In the genomic region with DNA sequence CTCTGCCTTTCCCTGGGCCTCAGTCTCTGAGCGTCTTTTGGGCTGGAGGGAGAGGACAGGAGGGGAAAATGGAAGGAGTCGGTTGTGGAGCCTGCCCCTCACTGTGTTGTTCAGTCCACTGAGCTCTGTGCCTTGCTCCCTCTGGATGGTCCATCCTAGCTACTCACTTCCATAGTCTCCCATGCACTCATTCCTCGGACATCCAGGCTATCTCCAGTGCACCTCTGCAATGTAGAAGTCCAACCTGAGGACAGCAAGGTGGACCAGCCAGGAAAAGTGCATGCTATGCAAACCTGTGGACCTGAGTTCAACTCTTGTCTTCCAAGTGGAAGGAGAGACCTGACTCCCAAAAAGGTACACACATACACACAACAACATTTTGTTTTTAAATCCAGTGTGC, we compare ENCODE assay signal across 29 mouse cellular contexts. TPM values are rescaled to one million over a fixed set of nuclear protein-coding genes. Genes with fewer than 3 reads are reported as not detected.
DNase-seq lines count a peak whose midpoint lies in the region; ATAC-seq and TF ChIP-seq lines count a peak whose summit lies in the region.
"Had no signal": no experiment of that assay in that cellular context is flagged by ENCODE, and none has a peak within 500 bp of the region (broad histone marks: within the 10 kb centered on the region; RNA-seq: fewer than 3 reads in every experiment).

No protein-coding gene starts in this region.

- ATAC-seq in intestine, embryonic 14.5 days (replicated peaks; ENCODE audit: low FRiP score, low TSS enrichment, low read depth), result no peak
- ATAC-seq in intestine, embryonic 15.5 days, result no peak
- no peak for ATAC-seq in midbrain, embryonic 16.5 days
- ATAC-seq in stomach, embryonic 15.5 days (ENCODE audit: insufficient read depth, low FRiP score, low read depth), result no peak
- no peak for ATAC-seq in stomach, postnatal 0 days (ENCODE audit: low FRiP score, low TSS enrichment)
- ATAC-seq: CD4-positive, CD25-positive, alpha-beta regulatory T cell, adult 4 months; forebrain, embryonic 14.5 days had no signal

- no peaks in the 10 kb centered on the region for H3K27me3 ChIP-seq in intestine, embryonic 14.5 days (replicated peaks; ENCODE audit: control insufficient read depth, insufficient read depth, low read length)
- no peaks in the 10 kb centered on the region for H3K27me3 ChIP-seq in intestine, embryonic 15.5 days (replicated peaks)
- H3K27me3 ChIP-seq in midbrain, embryonic 10.5 days (ENCODE audit: low read depth, poor library complexity, severe bottlenecking), result no peaks in the 10 kb centered on the region
- no peaks in the 10 kb centered on the region for H3K27me3 ChIP-seq in midbrain, embryonic 16.5 days (ENCODE audit: control insufficient read depth, insufficient read depth, low read depth, low read length)
- no peaks in the 10 kb centered on the region for H3K27me3 ChIP-seq in stomach, embryonic 15.5 days (replicated peaks)
- no peaks in the 10 kb centered on the region for H3K27me3 ChIP-seq in stomach, postnatal 0 days (ENCODE audit: control insufficient read depth, insufficient read depth, low read length)
- H3K27me3 ChIP-seq: embryonic facial prominence, embryonic 13.5 days; embryonic facial prominence, embryonic 15.5 days; forebrain, embryonic 12.5 days had no signal

- no peak for TF ChIP-seq EP300 in stomach, postnatal 0 days (optimal IDR thresholded peaks at IDR 0.05)

- 70% methylated on average over 3 of the region's 3 CpGs for WGBS in intestine, embryonic 14.5 days
- 72% methylated on average over 3 of the region's 3 CpGs for WGBS in intestine, embryonic 15.5 days
- WGBS in midbrain, embryonic 10.5 days, result 83% methylated on average over 3 of the region's 3 CpGs
- WGBS in midbrain, embryonic 16.5 days, result 79% methylated on average over 3 of the region's 3 CpGs
- WGBS in stomach, embryonic 15.5 days, result 45% methylated on average over 3 of the region's 3 CpGs
- 63% methylated on average over 3 of the region's 3 CpGs for WGBS in stomach, postnatal 0 days

- H3K36me3 ChIP-seq in intestine, embryonic 14.5 days (ENCODE audit: control insufficient read depth, insufficient read depth, low read length), result no peaks in the 10 kb centered on the region; the same call in 1 of the 2 replicates
- no peaks in the 10 kb centered on the region for H3K36me3 ChIP-seq in intestine, embryonic 15.5 days
- H3K36me3 ChIP-seq in midbrain, embryonic 10.5 days, result no peaks in the 10 kb centered on the region
- no peaks in the 10 kb centered on the region for H3K36me3 ChIP-seq in midbrain, embryonic 16.5 days (ENCODE audit: control insufficient read depth, insufficient read depth, low read length)
- no peaks in the 10 kb centered on the region for H3K36me3 ChIP-seq in stomach, embryonic 15.5 days
- no peaks in the 10 kb centered on the region for H3K36me3 ChIP-seq in stomach, postnatal 0 days (ENCODE audit: control insufficient read depth, insufficient read depth, low read length)
- H3K36me3 ChIP-seq: embryonic facial prominence, embryonic 15.5 days; forebrain, embryonic 10.5 days had no signal

- no peaks in the 10 kb centered on the region for H3K9me3 ChIP-seq in intestine, embryonic 14.5 days (ENCODE audit: control insufficient read depth, low read length)
- no peaks in the 10 kb centered on the region for H3K9me3 ChIP-seq in intestine, embryonic 15.5 days
- H3K9me3 ChIP-seq in midbrain, embryonic 10.5 days (replicated peaks), result no peaks in the 10 kb centered on the region
- H3K9me3 ChIP-seq in midbrain, embryonic 16.5 days (replicated peaks; ENCODE audit: control insufficient read depth, low read length, poor library complexity, severe bottlenecking), result no peaks in the 10 kb centered on the region
- no peaks in the 10 kb centered on the region for H3K9me3 ChIP-seq in stomach, embryonic 15.5 days
- no peaks in the 10 kb centered on the region for H3K9me3 ChIP-seq in stomach, postnatal 0 days (ENCODE audit: control insufficient read depth, low read length)
- H3K9me3 ChIP-seq: embryonic facial prominence, embryonic 13.5 days; embryonic facial prominence, embryonic 15.5 days; forebrain, embryonic 10.5 days; forebrain, embryonic 12.5 days; G1E had no signal

- TF ChIP-seq CTCF in stomach, postnatal 0 days (IDR thresholded peaks at IDR 0.05; ENCODE audit: low read depth), result no peak

- no peak overlapping the region for H3K4me2 ChIP-seq in intestine, embryonic 14.5 days (ENCODE audit: low read length)
- H3K4me2 ChIP-seq in intestine, embryonic 15.5 days (replicated peaks), result no peak overlapping the region
- no peak overlapping the region for H3K4me2 ChIP-seq in midbrain, embryonic 16.5 days (ENCODE audit: low read length)
- no peak overlapping the region for H3K4me2 ChIP-seq in stomach, embryonic 15.5 days
- H3K4me2 ChIP-seq in stomach, postnatal 0 days (replicated peaks; ENCODE audit: low read depth), result no peak overlapping the region
- H3K4me2 ChIP-seq: embryonic facial prominence, embryonic 13.5 days; embryonic facial prominence, embryonic 15.5 days; forebrain, embryonic 12.5 days had no signal

- no peak overlapping the region for H3K9ac ChIP-seq in intestine, embryonic 14.5 days (ENCODE audit: low read length)
- no peak overlapping the region for H3K9ac ChIP-seq in intestine, embryonic 15.5 days
- no peak overlapping the region for H3K9ac ChIP-seq in midbrain, embryonic 16.5 days (ENCODE audit: low read depth, low read length)
- no peak overlapping the region for H3K9ac ChIP-seq in stomach, embryonic 15.5 days
- H3K9ac ChIP-seq in stomach, postnatal 0 days (ENCODE audit: low read length), result no peak overlapping the region
- H3K9ac ChIP-seq: embryonic facial prominence, embryonic 13.5 days; embryonic facial prominence, embryonic 15.5 days; forebrain, embryonic 12.5 days had no signal

- H3K4me3 ChIP-seq in intestine, embryonic 14.5 days (ENCODE audit: low read depth, low read length), result no peak overlapping the region
- H3K4me3 ChIP-seq in intestine, embryonic 15.5 days (replicated peaks), result no peak overlapping the region
- no peak overlapping the region for H3K4me3 ChIP-seq in midbrain, embryonic 10.5 days
- H3K4me3 ChIP-seq in midbrain, embryonic 16.5 days (ENCODE audit: low read depth, low read length), result no peak overlapping the region
- H3K4me3 ChIP-seq in stomach, embryonic 15.5 days (replicated peaks), result no peak overlapping the region
- H3K4me3 ChIP-seq in stomach, postnatal 0 days (ENCODE audit: low read depth, low read length), result no peak overlapping the region
- H3K4me3 ChIP-seq: embryonic facial prominence, embryonic 13.5 days; embryonic facial prominence, embryonic 15.5 days; erythroblast, embryonic 14.5 days; forebrain, embryonic 10.5 days; forebrain, embryonic 12.5 days had no signal

- no peaks in the 10 kb centered on the region for H3K4me1 ChIP-seq in intestine, embryonic 14.5 days (replicated peaks; ENCODE audit: control insufficient read depth, insufficient read depth, low read length)
- no peaks in the 10 kb centered on the region for H3K4me1 ChIP-seq in intestine, embryonic 15.5 days (replicated peaks)
- no peaks in the 10 kb centered on the region for H3K4me1 ChIP-seq in midbrain, embryonic 10.5 days
- H3K4me1 ChIP-seq in midbrain, embryonic 16.5 days (ENCODE audit: control insufficient read depth, insufficient read depth, low read length), result no peaks in the 10 kb centered on the region
- no peaks in the 10 kb centered on the region for H3K4me1 ChIP-seq in stomach, embryonic 15.5 days
- H3K4me1 ChIP-seq in stomach, postnatal 0 days (replicated peaks; ENCODE audit: control insufficient read depth, insufficient read depth), result no peaks in the 10 kb centered on the region
- H3K4me1 ChIP-seq: embryonic facial prominence, embryonic 15.5 days had no signal

- no peak overlapping the region for H3K27ac ChIP-seq in intestine, embryonic 14.5 days (ENCODE audit: low read depth)
- H3K27ac ChIP-seq in intestine, embryonic 15.5 days, result no peak overlapping the region
- H3K27ac ChIP-seq in midbrain, embryonic 10.5 days (replicated peaks), result no peak overlapping the region
- H3K27ac ChIP-seq in midbrain, embryonic 16.5 days (ENCODE audit: low read length), result no peak overlapping the region
- peak overlapping the region; percentile 7; the same call in 1 of the 2 replicates for H3K27ac ChIP-seq in stomach, embryonic 15.5 days
- H3K27ac ChIP-seq in stomach, postnatal 0 days (replicated peaks), result no peak overlapping the region
- H3K27ac ChIP-seq: embryonic facial prominence, embryonic 13.5 days; embryonic facial prominence, embryonic 15.5 days; forebrain, embryonic 12.5 days had no signal

- intact Hi-C loops in heart, postnatal 10 days (cut with DNase I), result no loop called here

- peak; percentile 54 for DNase-seq in heart, adult 11 months
- no peak for DNase-seq in heart, postnatal 10 days
- DNase-seq in intestine, embryonic 14.5 days (ENCODE audit: low spot score), result peak; percentile 31
- peak; percentile 3 for DNase-seq in midbrain, embryonic 10.5 days (ENCODE audit: low spot score)
- DNase-seq in stomach, postnatal 0 days (ENCODE audit: low spot score), result no peak
- DNase-seq: adrenal gland, adult 2 months; adrenal gland, postnatal 10 days; adrenal gland, postnatal 25 days; B cell, adult 2 months; cerebellum, adult 11 months; cerebellum, adult 18-20 months; cerebellum, adult 8-10 months; cerebellum, adult 9-11 months; cerebellum, postnatal 14 days; cerebellum, postnatal 36 days; embryo, embryonic 11 days had no signal

RNA-seq across cellular contexts. Expression of gene Loxl4, which starts 12.0 kb away (rescaled TPM):
- 1 to 10 TPM; 1.1 to 1.6 TPM for total RNA-seq in heart, postnatal 10 days (2021)
- polyA plus RNA-seq in intestine, embryonic 14.5 days (2014; fragmentation: Nextera tagmentation; extraction: Ambion mirVana), result 1.4 and 1.8 TPM in 2 replicates
- 1.6 and 1.9 TPM in 2 replicates for polyA plus RNA-seq in intestine, embryonic 15.5 days (2015; fragmentation: Nextera tagmentation; extraction: Ambion mirVana)
- 0.19 and 0.25 TPM in 2 replicates for polyA plus RNA-seq in midbrain, embryonic 10.5 days (2016; fragmentation: Nextera tagmentation; extraction: Ambion mirVana)
- polyA plus RNA-seq in midbrain, embryonic 16.5 days (2015; fragmentation: Nextera tagmentation; extraction: Ambion mirVana), result 0.13 and 0.17 TPM in 2 replicates
- 2.7 and 3.1 TPM in 2 replicates for polyA plus RNA-seq in stomach, embryonic 15.5 days (2015; fragmentation: Nextera tagmentation; extraction: Ambion mirVana)
- 2.2 and 3.1 TPM in 2 replicates for polyA plus RNA-seq in stomach, postnatal 0 days (2015; fragmentation: Nextera tagmentation; extraction: Ambion mirVana)
- total RNA-seq: CH12.LX; common myeloid progenitor, adult 5-6 weeks; G1E had no signal
- polyA plus RNA-seq: erythroblast, embryonic 14.5 days; G1E had no signal

Comparison
In these comparisons a context has a peak if more than half of its experiments do, and no peak if none do; other contexts are left out.
1. DNase-seq: peak in heart, adult 11 months (single experiment), intestine, embryonic 14.5 days (single experiment) and midbrain, embryonic 10.5 days (single experiment); none in heart, postnatal 10 days (0 of 2) and stomach, postnatal 0 days (single experiment).